Mouse (Mus musculus): ENCODE measurements at regions not wholly inside any gene's neighbourhood (a gene's known extent, or its start where the extent isn't known, plus 50 kb on each side); places are given as distances from the start of the nearest gene placed in this dataset.

GRCm38 (mm10) chr15:64578991-64579390 is 238.5 kb upstream of the Gm21798 start:
- no peak overlapping the region for H3K9ac ChIP-seq

GRCm38 (mm10) chr15:64580481-64580880 is 237.0 kb upstream of the Gm21798 start:
- 0 out of 2 replicates have a peak, but pooled peaks cover 4% of the 10 kb centered on the region for H3K4me1 ChIP-seq (replicated peaks)
- no peak overlapping the region for H3K4me3 ChIP-seq
- H3K36me3 ChIP-seq: no peaks in the 10 kb centered on the region
- H3K27ac ChIP-seq (replicated peaks): no peak overlapping the region
- WGBS: 77% methylated on average over 1 of the region's 1 CpGs
- ATAC-seq (ENCODE audit: low FRiP score, low read depth): no peak
- no peaks in the 10 kb centered on the region for H3K27me3 ChIP-seq
- H3K9ac ChIP-seq: no peak overlapping the region
- H3K9me3 ChIP-seq: no peaks in the 10 kb centered on the region
- H3K4me2 ChIP-seq: no peak overlapping the region

More at GRCm38 (mm10) chr15:64578991-64579390, 238.5 kb upstream of the Gm21798 start:
- Histone ChIP-seq H3K4me1 (replicated peaks) (0 out of 2 replicates have a peak, but pooled peaks cover 4% of the 10 kb centered on the region), H3K9me3 (no peaks in the 10 kb centered on the region), H3K4me3 (no peak overlapping the region), H3K36me3 (no peaks in the 10 kb centered on the region), H3K27ac (replicated peaks) (no peak overlapping the region), H3K27me3 (no peaks in the 10 kb centered on the region), H3K4me2 (no peak overlapping the region)
- WGBS: 40% methylated on average over 4 of the region's 4 CpGs
- 0 out of 2 replicates have a peak, but pooled peaks have one; percentile 51 for ATAC-seq (ENCODE audit: low FRiP score, low read depth)

GRCm38 (mm10) chr15:64581046-64581445 is 236.4 kb upstream of the Gm21798 start:
- no peak overlapping the region for H3K4me2 ChIP-seq
- no peak for ATAC-seq (ENCODE audit: low FRiP score, low read depth)
- no peaks in the 10 kb centered on the region for H3K27me3 ChIP-seq
- H3K4me1 ChIP-seq (replicated peaks): 0 out of 2 replicates have a peak, but pooled peaks cover 4% of the 10 kb centered on the region
- no peaks in the 10 kb centered on the region for H3K36me3 ChIP-seq
- 92% methylated on average over 5 of the region's 5 CpGs for WGBS
- no peaks in the 10 kb centered on the region for H3K9me3 ChIP-seq
- no peak overlapping the region for H3K9ac ChIP-seq
- no peak overlapping the region for H3K4me3 ChIP-seq
- H3K27ac ChIP-seq (replicated peaks): no peak overlapping the region

DNA sequence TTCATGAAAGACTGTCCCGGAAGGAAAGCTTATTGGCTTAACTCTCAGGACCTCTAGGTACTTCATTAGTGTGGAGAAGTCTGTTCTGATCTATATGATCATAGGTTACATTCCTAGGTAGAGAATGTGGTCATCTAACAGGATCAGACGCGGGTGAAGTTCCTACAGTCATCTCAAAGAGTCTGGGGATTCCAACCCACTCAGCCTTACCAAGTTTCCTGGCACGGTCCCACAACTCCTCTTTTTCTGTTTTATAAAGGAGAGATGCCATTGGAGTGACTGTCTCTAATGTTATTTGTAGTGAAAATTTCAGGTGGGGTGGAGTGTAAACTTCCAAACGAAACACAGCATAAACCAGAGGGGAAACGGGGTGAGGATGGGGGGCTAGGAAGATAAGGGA is 233.4 kb upstream of the Gm21798 start:
- no peaks in the 10 kb centered on the region for H3K9me3 ChIP-seq
- no peaks in the 10 kb centered on the region for H3K36me3 ChIP-seq
- 0 out of 2 replicates have a peak, but pooled peaks cover 2% of the 10 kb centered on the region for H3K4me1 ChIP-seq (replicated peaks)
- no peak overlapping the region for H3K27ac ChIP-seq (replicated peaks)
- no peak overlapping the region for H3K4me3 ChIP-seq
- H3K27me3 ChIP-seq: no peaks in the 10 kb centered on the region
- H3K9ac ChIP-seq: no peak overlapping the region
- WGBS: 92% methylated on average over 6 of the region's 6 CpGs
- H3K4me2 ChIP-seq: no peak overlapping the region
- no peak for ATAC-seq (ENCODE audit: low FRiP score, low read depth)

DNA sequence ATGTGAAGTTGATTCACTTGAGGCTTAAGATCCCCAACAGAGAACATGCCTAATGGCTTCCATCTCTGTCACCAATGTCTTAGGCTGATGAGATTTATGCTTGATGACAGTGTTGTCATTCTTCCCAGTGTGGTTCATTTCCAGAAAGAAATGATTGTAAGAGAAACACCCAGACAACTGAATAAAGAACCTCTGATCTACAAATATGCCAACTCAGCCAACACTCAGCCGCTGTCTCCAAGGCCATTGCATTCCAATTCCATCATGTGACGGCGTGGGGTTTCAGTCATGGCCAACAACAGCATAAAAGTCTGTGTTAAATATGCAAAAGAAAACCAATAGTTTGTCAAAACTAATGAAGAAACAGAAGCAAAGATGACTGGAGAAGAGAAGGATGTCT is 230.7 kb upstream of the Gm21798 start:
- no peak for ATAC-seq (ENCODE audit: low FRiP score, low read depth)
- Histone ChIP-seq H3K36me3 (no peaks in the 10 kb centered on the region), H3K4me2 (no peak overlapping the region), H3K27ac (replicated peaks) (no peak overlapping the region), H3K9me3 (no peaks in the 10 kb centered on the region), H3K9ac (no peak overlapping the region), H3K4me1 (replicated peaks) (no peaks in the 10 kb centered on the region), H3K4me3 (no peak overlapping the region), H3K27me3 (no peaks in the 10 kb centered on the region)
- WGBS: 91% methylated on average over 3 of the region's 3 CpGs

GRCm38 (mm10) chr15:64590092-64590881 is 227.2 kb upstream of the Gm21798 start:
- WGBS: 52% methylated on average over 1 of the region's 1 CpGs
- ATAC-seq (ENCODE audit: low FRiP score, low read depth): no peak
- no peak overlapping the region for H3K9ac ChIP-seq
- H3K27me3 ChIP-seq: no peaks in the 10 kb centered on the region
- no peaks in the 10 kb centered on the region for H3K4me1 ChIP-seq (replicated peaks)
- H3K4me3 ChIP-seq: no peak overlapping the region
- no peaks in the 10 kb centered on the region for H3K36me3 ChIP-seq
- H3K4me2 ChIP-seq: no peak overlapping the region
- H3K9me3 ChIP-seq: no peaks in the 10 kb centered on the region
- H3K27ac ChIP-seq (replicated peaks): no peak overlapping the region

GRCm38 (mm10) chr15:64613503-64613902 is 204.0 kb upstream of the Gm21798 start:
- H3K9ac ChIP-seq: no peak overlapping the region
- WGBS: 65% methylated on average over 4 of the region's 4 CpGs

GRCm38 (mm10) chr15:64618471-64618870 is 199.0 kb upstream of the Gm21798 start:
- 71% methylated on average over 3 of the region's 3 CpGs for WGBS
- Histone ChIP-seq H3K27me3 (no peaks in the 10 kb centered on the region), H3K36me3 (no peaks in the 10 kb centered on the region), H3K4me1 (replicated peaks) (no peaks in the 10 kb centered on the region), H3K4me3 (no peak overlapping the region), H3K4me2 (no peak overlapping the region), H3K9me3 (no peaks in the 10 kb centered on the region), H3K9ac (no peak overlapping the region), H3K27ac (replicated peaks) (no peak overlapping the region)
- no peak for ATAC-seq (ENCODE audit: low FRiP score, low read depth)

More at GRCm38 (mm10) chr15:64613503-64613902, 204.0 kb upstream of the Gm21798 start:
- H3K4me2 ChIP-seq: no peak overlapping the region
- no peaks in the 10 kb centered on the region for H3K9me3 ChIP-seq
- H3K4me1 ChIP-seq (replicated peaks): no peaks in the 10 kb centered on the region
- H3K4me3 ChIP-seq: no peak overlapping the region
- H3K36me3 ChIP-seq: no peaks in the 10 kb centered on the region
- ATAC-seq (ENCODE audit: low FRiP score, low read depth): no peak
- H3K27me3 ChIP-seq: no peaks in the 10 kb centered on the region
- H3K27ac ChIP-seq (replicated peaks): no peak overlapping the region

GRCm38 (mm10) chr15:64621876-64622275 is 195.6 kb upstream of the Gm21798 start:
- H3K4me1 ChIP-seq (replicated peaks): no peaks in the 10 kb centered on the region
- no peaks in the 10 kb centered on the region for H3K36me3 ChIP-seq
- H3K4me3 ChIP-seq: no peak overlapping the region
- H3K9ac ChIP-seq: no peak overlapping the region
- no peak overlapping the region for H3K27ac ChIP-seq (replicated peaks)
- 92% methylated on average over 3 of the region's 3 CpGs for WGBS
- no peaks in the 10 kb centered on the region for H3K9me3 ChIP-seq
- no peak for ATAC-seq (ENCODE audit: low FRiP score, low read depth)
- H3K27me3 ChIP-seq: no peaks in the 10 kb centered on the region
- H3K4me2 ChIP-seq: no peak overlapping the region

GRCm38 (mm10) chr15:64622591-64622990 is 194.9 kb upstream of the Gm21798 start:
- Histone ChIP-seq H3K36me3 (no peaks in the 10 kb centered on the region), H3K9me3 (no peaks in the 10 kb centered on the region), H3K27me3 (no peaks in the 10 kb centered on the region), H3K4me3 (no peak overlapping the region), H3K9ac (no peak overlapping the region), H3K27ac (replicated peaks) (no peak overlapping the region), H3K4me1 (replicated peaks) (no peaks in the 10 kb centered on the region), H3K4me2 (no peak overlapping the region)
- ATAC-seq (ENCODE audit: low FRiP score, low read depth): no peak
- 86% methylated on average over 4 of the region's 4 CpGs for WGBS

DNA sequence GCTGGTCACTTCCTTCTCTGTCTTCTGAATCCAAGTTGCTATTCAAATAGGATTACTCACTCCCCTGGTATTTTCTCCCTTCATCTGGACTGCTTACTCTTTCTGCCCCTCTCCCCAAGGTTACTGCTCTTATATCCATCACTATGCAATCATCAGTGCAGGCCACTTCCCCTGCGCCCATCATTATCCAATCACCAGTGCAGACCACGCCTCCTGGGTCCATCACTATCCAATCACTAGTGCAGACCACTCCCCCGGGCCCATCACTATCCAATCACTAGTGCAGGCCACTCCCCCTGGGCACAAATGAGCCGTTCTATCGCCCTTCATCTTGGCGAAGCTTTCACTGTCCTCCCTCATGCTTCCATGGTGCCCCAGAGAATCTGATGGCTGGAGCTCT is 191.1 kb upstream of the Gm21798 start:
- Histone ChIP-seq H3K9ac (no peak overlapping the region), H3K27ac (replicated peaks) (no peak overlapping the region), H3K4me1 (replicated peaks) (no peaks in the 10 kb centered on the region), H3K27me3 (no peaks in the 10 kb centered on the region), H3K4me2 (no peak overlapping the region), H3K9me3 (no peaks in the 10 kb centered on the region), H3K4me3 (no peak overlapping the region), H3K36me3 (no peaks in the 10 kb centered on the region)
- no peak for ATAC-seq (ENCODE audit: low FRiP score, low read depth)
- WGBS: 88% methylated on average over 6 of the region's 6 CpGs

DNA sequence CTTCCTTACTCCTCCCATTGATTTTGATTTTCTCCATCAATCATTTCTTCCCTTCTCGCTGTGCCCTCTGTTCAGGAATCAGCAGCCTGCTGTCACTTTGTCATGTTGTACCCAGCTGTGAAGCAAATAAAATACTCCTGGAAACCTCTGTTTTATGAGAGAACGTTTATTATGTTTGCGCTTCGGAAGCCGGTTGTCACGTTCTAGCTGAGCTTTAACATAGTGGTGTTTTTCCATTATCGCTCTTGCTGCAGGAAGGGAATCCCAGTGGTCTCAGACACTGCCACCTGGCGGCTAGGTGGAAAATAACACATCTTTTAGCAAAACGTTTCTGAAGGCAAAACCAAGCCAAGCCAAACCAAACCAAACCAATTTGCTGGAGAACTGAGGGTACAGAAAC is 190.2 kb upstream of the Gm21798 start:
- Histone ChIP-seq H3K9me3 (no peaks in the 10 kb centered on the region), H3K27ac (replicated peaks) (no peak overlapping the region), H3K27me3 (no peaks in the 10 kb centered on the region), H3K4me2 (peak overlapping the region; percentile 38), H3K4me3 (no peak overlapping the region), H3K36me3 (no peaks in the 10 kb centered on the region), H3K9ac (no peak overlapping the region), H3K4me1 (replicated peaks) (no peaks in the 10 kb centered on the region)
- 12% methylated on average over 9 of the region's 9 CpGs for WGBS
- ATAC-seq (ENCODE audit: low FRiP score, low read depth): no peak
